Mouse (Mus musculus): ENCODE results near the gene Mrrf.

DNA sequence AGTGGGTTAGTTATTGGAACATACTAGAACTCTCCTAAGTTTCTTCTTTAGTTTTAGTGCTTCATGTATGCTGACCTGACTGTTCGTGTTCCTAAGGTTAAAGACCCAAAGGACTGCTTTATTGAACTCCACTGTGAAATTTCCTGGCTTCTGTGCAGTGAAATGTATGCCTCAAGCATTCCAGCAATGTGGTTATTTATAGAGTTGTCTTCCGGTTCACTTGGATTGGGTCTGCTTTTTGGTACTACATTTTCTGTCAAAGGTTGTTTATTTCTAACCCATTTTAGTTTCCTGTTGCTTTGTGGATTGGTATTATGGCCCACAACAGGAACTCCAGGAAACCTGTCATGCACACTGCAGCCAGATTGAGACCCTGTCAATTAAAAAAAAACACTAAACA lies 2.9 kb downstream of the Mrrf start:
- TF ChIP-seq CTCF (conservative IDR thresholded peaks at IDR 0.05; ENCODE audit: insufficient read depth, insufficient read length, low read depth, low read length) (no peak), POLR2A (IDR thresholded peaks at IDR 0.05; ENCODE audit: low read depth, low read length) (no peak)

Measured in kidney, adult 2 months (tissue).